Mouse (Mus musculus): Measurements from ENCODE around the gene Rpsa. TPM values are rescaled to one million over a fixed set of nuclear protein-coding genes. Genes with fewer than 3 reads are reported as not detected.
A peak's percentile ranks its signal among the peaks of the same experiment; 100 is the strongest.

Gene Rpsa
- total RNA-seq, 2 experiments from 2014 or later = 3,656 to 6,681 TPM

GRCm38 (mm10) chr9:120149222-120149828 lies 21.8 kb downstream of the Rpsa start, which contains the start of gene Mobp:
Mobp (plus strand) TSS chr9:120149707.
- ATAC-seq (replicated peaks; ENCODE audit: low FRiP score, low TSS enrichment, poor library complexity, severe bottlenecking) = no peak

- no peak for ATAC-seq (replicated peaks; ENCODE audit: low FRiP score, low TSS enrichment, poor library complexity, severe bottlenecking)
These were observed 23.7 kb downstream of the Rpsa start for GRCm38 (mm10) chr9:120151152-120151551.

- ATAC-seq (replicated peaks; ENCODE audit: low FRiP score, low TSS enrichment, poor library complexity, severe bottlenecking) = no peak
These were observed 24.5 kb downstream of the Rpsa start for GRCm38 (mm10) chr9:120151906-120152399.

GRCm38 (mm10) chr9:120158047-120158446 lies 30.6 kb downstream of the Rpsa start:
- ATAC-seq (replicated peaks; ENCODE audit: low FRiP score, low TSS enrichment, poor library complexity, severe bottlenecking) = peak; percentile 86

- no peak for ATAC-seq (replicated peaks; ENCODE audit: low FRiP score, low TSS enrichment, poor library complexity, severe bottlenecking)
These were observed 36.4 kb downstream of the Rpsa start for GRCm38 (mm10) chr9:120163862-120164261.

- ATAC-seq (replicated peaks; ENCODE audit: low FRiP score, low TSS enrichment, poor library complexity, severe bottlenecking) = no peak
These were observed 40.3 kb downstream of the Rpsa start for GRCm38 (mm10) chr9:120167826-120168225.

GRCm38 (mm10) chr9:120171295-120171694 lies 43.8 kb downstream of the Rpsa start:
- ATAC-seq (replicated peaks; ENCODE audit: low FRiP score, low TSS enrichment, poor library complexity, severe bottlenecking) = peak; percentile 68; the same call in 1 of the 2 replicates

- ATAC-seq (replicated peaks; ENCODE audit: low FRiP score, low TSS enrichment, poor library complexity, severe bottlenecking) = no peak
These were observed 47.1 kb downstream of the Rpsa start for GRCm38 (mm10) chr9:120174436-120175137.

GRCm38 (mm10) chr9:120178813-120179212 lies 51.3 kb downstream of the Rpsa start:
- no peak for ATAC-seq (replicated peaks; ENCODE audit: low FRiP score, low TSS enrichment, poor library complexity, severe bottlenecking)

Other genes starting within 250 kb of the Rpsa start
- gene Wdr48, start 232.8 kb upstream of the Rpsa start, total RNA-seq (2014; fragmentation: Nextera tagmentation) = 49.3 and 67.8 TPM in 2 replicates
- gene Wdr48, start 232.8 kb upstream of the Rpsa start, total RNA-seq (2017) = 27.2 and 36.4 TPM in 2 replicates
- gene Gorasp1, start 190.1 kb upstream of the Rpsa start, total RNA-seq (2014; fragmentation: Nextera tagmentation) = 8.9 and 11.4 TPM in 2 replicates
- 4.8 and 7.8 TPM in 2 replicates for gene Gorasp1, start 190.1 kb upstream of the Rpsa start, total RNA-seq (2017)
- not detected in 2 replicates for gene Ttc21a, start 190.1 kb upstream of the Rpsa start, total RNA-seq (2014; fragmentation: Nextera tagmentation)
- gene Ttc21a, start 190.1 kb upstream of the Rpsa start, total RNA-seq (2017) = not detected in 2 replicates
- gene Csrnp1, start 143.0 kb upstream of the Rpsa start, total RNA-seq (2014; fragmentation: Nextera tagmentation) = 1.6 and 3.1 TPM in 2 replicates
- gene Csrnp1, start 143.0 kb upstream of the Rpsa start, total RNA-seq (2017) = 8.0 and 15.6 TPM in 2 replicates
- not detected in 2 replicates for gene Xirp1, start 104.1 kb upstream of the Rpsa start, total RNA-seq (2014; fragmentation: Nextera tagmentation)
- not detected in 2 replicates for gene Xirp1, start 104.1 kb upstream of the Rpsa start, total RNA-seq (2017)
- gene Cx3cr1, start 57.8 kb upstream of the Rpsa start, total RNA-seq (2014; fragmentation: Nextera tagmentation) = 0.17 TPM in 1 of 2 replicates, not detected in the other
- gene Cx3cr1, start 57.8 kb upstream of the Rpsa start, total RNA-seq (2017) = 1.4 and 2.1 TPM in 2 replicates
- not detected in 2 replicates for gene Ccr8, start 35.6 kb upstream of the Rpsa start, total RNA-seq (2014; fragmentation: Nextera tagmentation)
- gene Ccr8, start 35.6 kb upstream of the Rpsa start, total RNA-seq (2017) = not detected in 2 replicates
- gene Slc25a38, start 17.3 kb upstream of the Rpsa start, total RNA-seq (2014; fragmentation: Nextera tagmentation) = 80.7 and 95.7 TPM in 2 replicates
- gene Slc25a38, start 17.3 kb upstream of the Rpsa start, total RNA-seq (2017) = 57.5 and 88.7 TPM in 2 replicates
- gene Mobp, start 22.0 kb downstream of the Rpsa start, total RNA-seq (2014; fragmentation: Nextera tagmentation) = not detected in 2 replicates
- not detected in 2 replicates for gene Mobp, start 22.0 kb downstream of the Rpsa start, total RNA-seq (2017)
- gene Myrip, start 173.8 kb downstream of the Rpsa start, total RNA-seq (2014; fragmentation: Nextera tagmentation) = not detected in 2 replicates
- not detected in 2 replicates for gene Myrip, start 173.8 kb downstream of the Rpsa start, total RNA-seq (2017)

All from megakaryocyte-erythroid progenitor cell, adult 5-6 weeks (primary cell).